In genomic region chr12:17690564-17691281, GRCm38 (mm10) we compare ENCODE assay signal across 8 mouse cellular contexts. TPM values are rescaled to one million over a fixed set of nuclear protein-coding genes. Genes with fewer than 3 reads are reported as not detected.
A peak's percentile ranks its signal among the peaks of the same experiment; 100 is the strongest.
DNase-seq lines count a peak whose midpoint lies in the region; ATAC-seq lines count a peak whose summit lies in the region.

TSS of gene Hpcal1 (plus strand) at chr12:17690856.

- peaks cover 58% of the 10 kb centered on the region for H3K4me1 ChIP-seq in forebrain, embryonic 10.5 days
- H3K4me1 ChIP-seq in heart, embryonic 14.5 days (ENCODE audit: control insufficient read depth in 2 of 2, insufficient read depth in 2 of 2, low read length in 2 of 2): peaks cover 12 to 23% of the 10 kb centered on the region in 2 experiments; a peak in 2 of 4 replicates
- H3K4me1 ChIP-seq in liver, embryonic 12.5 days: peaks cover 59% of the 10 kb centered on the region

- H3K9ac ChIP-seq in heart, embryonic 14.5 days (ENCODE audit: low read length): peak within 1 kb of the TSS; percentile 82
- H3K9ac ChIP-seq in liver, embryonic 12.5 days: peak within 1 kb of the TSS; percentile 72

- peak; percentile 80 for ATAC-seq in CD4-positive, CD25-positive, alpha-beta regulatory T cell, adult 4 months
- ATAC-seq in heart, embryonic 14.5 days (ENCODE audit: insufficient number of reproducible peaks, insufficient read depth, low FRiP score, low read depth): peak; percentile 91
- ATAC-seq in liver, embryonic 12.5 days: peak; percentile 88

- H3K27ac ChIP-seq in forebrain, embryonic 10.5 days: peak within 1 kb of the TSS; percentile 90
- H3K27ac ChIP-seq in heart, embryonic 14.5 days (replicated peaks in 1 of 2; ENCODE audit: control insufficient read depth in 1 of 2, insufficient read depth in 1 of 2, low read depth in 2 of 2, low read length in 2 of 2): peak within 1 kb of the TSS in 1 of 2 experiments; percentile 45; a peak in 2 of 4 replicates
- H3K27ac ChIP-seq in liver, embryonic 12.5 days: peak within 1 kb of the TSS; percentile 54; the same call in 1 of the 2 replicates

- no peaks in the 10 kb centered on the region for H3K9me3 ChIP-seq in forebrain, embryonic 10.5 days
- H3K9me3 ChIP-seq in heart, embryonic 14.5 days (ENCODE audit: control insufficient read depth, low read length): no peaks in the 10 kb centered on the region
- H3K9me3 ChIP-seq in liver, embryonic 12.5 days (replicated peaks): no peaks in the 10 kb centered on the region

- H3K36me3 ChIP-seq in forebrain, embryonic 10.5 days (replicated peaks): no peaks in the 10 kb centered on the region
- H3K36me3 ChIP-seq in heart, embryonic 14.5 days (ENCODE audit: control insufficient read depth, insufficient read depth, low read length): no peaks in the 10 kb centered on the region
- no peaks in the 10 kb centered on the region for H3K36me3 ChIP-seq in liver, embryonic 12.5 days
- H3K36me3 ChIP-seq in splenic B cell, adult 2 months (ENCODE audit: control insufficient read depth, insufficient read depth, low read length, poor library complexity, severe bottlenecking): no peaks in the 10 kb centered on the region; the same call in 1 of the 2 replicates

- under 1% methylated on average over 72 of the region's 72 CpGs for WGBS in forebrain, embryonic 10.5 days
- under 1% methylated on average over 69 of the region's 72 CpGs for WGBS in heart, embryonic 14.5 days
- under 1% methylated on average over 59 of the region's 72 CpGs for WGBS in liver, embryonic 12.5 days (ENCODE audit: insufficient replicate concordance)

- H3K4me3 ChIP-seq in forebrain, embryonic 10.5 days: peak within 1 kb of the TSS; percentile 83
- H3K4me3 ChIP-seq in heart, embryonic 14.5 days (ENCODE audit: control insufficient read depth in 1 of 2, insufficient read depth in 1 of 2, low read depth in 1 of 2, low read length in 2 of 2): peak within 1 kb of the TSS; percentile 68 to 82
- peak within 1 kb of the TSS; percentile 74 for H3K4me3 ChIP-seq in liver, embryonic 12.5 days

- peak; percentile 74 for DNase-seq in c-Kit-positive CD71-negative TER-119-negative erythroid progenitor cells, embryonic 14.5 days (ENCODE audit: low read depth)
- peak; percentile 95 for DNase-seq in forebrain, embryonic 10.5 days (ENCODE audit: extremely low spot score, low spot score)
- peak; percentile 98 for DNase-seq in kidney, postnatal 14 days
- DNase-seq in naive thymus-derived CD4-positive, alpha-beta T cell, adult 2 months (ENCODE audit: low read depth): peak; percentile 93
- DNase-seq in splenic B cell, adult 2 months (ENCODE audit: low read depth, low spot score): peak; percentile 88

- H3K4me2 ChIP-seq in heart, embryonic 14.5 days (ENCODE audit: low read length): peak within 1 kb of the TSS; percentile 98
- H3K4me2 ChIP-seq in liver, embryonic 12.5 days: peak within 1 kb of the TSS; percentile 98

- peaks cover 7% of the 10 kb centered on the region; the same call in 1 of the 2 replicates for H3K27me3 ChIP-seq in forebrain, embryonic 10.5 days (ENCODE audit: poor library complexity, severe bottlenecking)
- no peaks in the 10 kb centered on the region for H3K27me3 ChIP-seq in heart, embryonic 14.5 days (ENCODE audit: control insufficient read depth, insufficient read depth, low read length)
- H3K27me3 ChIP-seq in liver, embryonic 12.5 days (replicated peaks): peaks cover 19% of the 10 kb centered on the region
- H3K27me3 ChIP-seq in splenic B cell, adult 2 months (ENCODE audit: control insufficient read depth, insufficient read depth, low read length, poor library complexity, severe bottlenecking): no peaks in the 10 kb centered on the region

RNA-seq across cellular contexts. Expression of gene Hpcal1, which starts in this region (rescaled TPM):
- polyA plus RNA-seq in CD4-positive, CD25-positive, alpha-beta regulatory T cell, adult 4 months (2017; shearing (Covaris generic)): 10 to 100 TPM; 71.5 to 87.9 TPM
- polyA plus RNA-seq in forebrain, embryonic 10.5 days (2016; fragmentation: Nextera tagmentation; extraction: Ambion mirVana): 36.7 and 36.8 TPM in 2 replicates
- 22.5 and 22.8 TPM in 2 replicates for polyA plus RNA-seq in heart, embryonic 14.5 days (2014; fragmentation: Nextera tagmentation; extraction: Ambion mirVana)
- 17.6 and 18.6 TPM in 2 replicates for polyA plus RNA-seq in liver, embryonic 12.5 days (2016; fragmentation: Nextera tagmentation; extraction: Ambion mirVana)
